Mouse (Mus musculus) testis, adult 2 months (tissue): ENCODE measurements around the gene Dexi. TPM values are rescaled to one million over a fixed set of nuclear protein-coding genes. Genes with fewer than 3 reads are reported as not detected.

Experiments used
- H3K27ac ChIP-seq: fragments of 200-500 bp; 2 replicates; pipeline ENCODE4 v1.5.1; 2012; ENCODE audit warnings: low read depth, low read length; ENCODE audit not compliant: control insufficient read depth, insufficient read depth
- H3K27me3 ChIP-seq: fragments of 200-500 bp; 2 replicates; pipeline ENCODE4 v1.6.1; 2012; ENCODE audit warnings: mild to moderate bottlenecking, low read length, moderate library complexity; ENCODE audit not compliant: control insufficient read depth, insufficient read depth
- H3K36me3 ChIP-seq: fragments of 200-500 bp; 2 replicates; pipeline ENCODE4 v1.6.1; 2012; ENCODE audit warnings: mild to moderate bottlenecking, low read length; ENCODE audit not compliant: control insufficient read depth, insufficient read depth
- H3K4me1 ChIP-seq: fragments of 200-500 bp; 2 replicates; pipeline ENCODE4 v1.6.1; 2012; ENCODE audit warnings: low read length; ENCODE audit not compliant: control insufficient read depth, insufficient read depth
- H3K4me3 ChIP-seq: fragments of 200-500 bp; 2 replicates; pipeline ENCODE4 v1.5.1; 2012; ENCODE audit warnings: low read depth, mild to moderate bottlenecking, low read length, moderate library complexity, mixed read lengths; ENCODE audit not compliant: control insufficient read depth
- CTCF ChIP-seq: fragments of 200-500 bp; IDR thresholded peaks from 2 replicates; pipeline ENCODE4 v1.5.1; 2012; ENCODE audit warnings: low read depth, mild to moderate bottlenecking, inconsistent platforms, low read length, moderate library complexity; ENCODE audit not compliant: control insufficient read depth, insufficient read depth, insufficient replicate concordance
- POLR2A ChIP-seq: fragments of 200-500 bp; IDR thresholded peaks from 2 replicates; pipeline ENCODE4 v1.6.1; 2012; ENCODE audit warnings: low read depth, mild to moderate bottlenecking, inconsistent platforms, low read length, moderate library complexity; ENCODE audit not compliant: control insufficient read depth
- polyA plus RNA-seq: library from polyadenylated mRNA; depleted of rRNA; stranded (reverse); fragments of >200 nt; gene quantifications from 2 replicates; pipeline ENCODE4 v1.2.3, GENCODE M21; 2012

Gene Dexi
- polyA plus RNA-seq, 1 experiment: 16.4 TPM

GRCm38 (mm10) chr16:10551592-10551991, 8.7 kb upstream of the Dexi start:
- Histone ChIP-seq H3K36me3 (no peaks in the 10 kb centered on the region), H3K27ac (no peak overlapping the region), H3K27me3 (no peaks in the 10 kb centered on the region), H3K4me3 (no peak overlapping the region), H3K4me1 (no peaks in the 10 kb centered on the region)
- TF ChIP-seq POLR2A (no peak), CTCF (no peak)

- TF ChIP-seq POLR2A (no peak), CTCF (no peak)
- H3K4me3 ChIP-seq: no peak overlapping the region
Measured at GRCm38 (mm10) chr16:10549600-10549999, 6.7 kb upstream of the Dexi start.

GRCm38 (mm10) chr16:10548938-10549337, 6.1 kb upstream of the Dexi start:
- TF ChIP-seq CTCF (no peak), POLR2A (no peak)
- H3K4me1 ChIP-seq: peaks cover 3% of the 10 kb centered on the region
- H3K27me3 ChIP-seq: no peaks in the 10 kb centered on the region
- H3K36me3 ChIP-seq: no peaks in the 10 kb centered on the region
- H3K4me3 ChIP-seq: no peak overlapping the region
- H3K27ac ChIP-seq: no peak overlapping the region

More at GRCm38 (mm10) chr16:10549600-10549999, 6.7 kb upstream of the Dexi start:
- Histone ChIP-seq H3K36me3 (no peaks in the 10 kb centered on the region), H3K27ac (no peak overlapping the region), H3K4me1 (peaks cover 3% of the 10 kb centered on the region), H3K27me3 (no peaks in the 10 kb centered on the region)

DNA sequence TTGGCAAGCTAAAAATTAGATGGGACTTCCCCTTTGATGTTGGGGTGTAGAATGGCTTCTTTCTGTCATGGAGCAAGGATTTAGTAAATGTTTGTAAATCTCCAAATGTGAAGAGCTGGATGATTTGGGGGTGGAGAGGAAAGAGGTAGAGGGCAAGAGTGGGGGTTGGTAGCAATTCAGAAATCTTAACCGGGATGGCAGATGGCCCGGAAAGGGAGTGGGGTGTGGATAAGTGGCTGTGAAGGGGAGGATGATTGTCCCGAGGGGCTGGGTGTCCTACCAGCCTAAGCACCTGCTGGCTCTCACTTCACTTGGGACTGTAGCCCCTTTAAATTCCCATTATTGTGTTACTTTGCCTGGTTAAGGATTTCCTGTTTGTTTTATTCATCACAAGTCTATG, 4.0 kb upstream of the Dexi start:
- no peaks in the 10 kb centered on the region for H3K27me3 ChIP-seq
- no peak overlapping the region for H3K4me3 ChIP-seq
- no peak overlapping the region for H3K27ac ChIP-seq
- H3K36me3 ChIP-seq: no peaks in the 10 kb centered on the region
- no peak for TF ChIP-seq CTCF
- peaks cover 7% of the 10 kb centered on the region for H3K4me1 ChIP-seq

DNA sequence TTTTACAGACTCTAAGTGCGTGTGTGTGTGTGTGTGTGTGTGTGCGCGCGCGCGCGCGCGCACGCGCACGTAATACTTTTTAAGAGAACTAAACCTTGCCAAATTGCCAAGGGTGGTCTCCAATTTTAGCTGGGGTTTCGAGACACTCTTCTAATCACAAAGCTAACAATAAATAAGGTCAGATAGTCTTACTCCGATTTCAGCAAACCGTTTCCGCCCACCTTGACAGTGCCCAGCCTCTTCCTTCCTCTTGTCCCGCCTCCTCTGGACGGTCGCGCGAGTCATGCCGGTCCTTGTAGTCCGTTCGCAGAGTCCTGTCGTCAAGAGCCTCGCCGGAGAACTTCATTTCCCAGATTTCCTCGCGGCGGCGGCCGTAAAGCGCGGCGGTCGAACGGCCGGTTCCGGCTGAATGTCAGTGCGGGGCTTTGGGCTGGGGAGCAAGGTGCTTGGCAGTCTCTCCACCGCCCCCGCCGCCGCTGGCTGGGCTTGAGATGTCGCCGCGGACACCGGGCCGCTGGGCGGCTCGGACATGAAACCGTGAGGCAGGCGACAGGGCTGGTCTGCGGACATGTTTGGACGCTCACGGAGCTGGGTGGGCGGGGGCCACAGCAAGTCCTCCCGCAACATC, 2.3 kb upstream of the Dexi start, which contains the start of gene Clec16a:
Gene Clec16a (plus strand): TSS at position 345 of the 628 bp plus-strand sequence.
- no peaks in the 10 kb centered on the region for H3K27me3 ChIP-seq
- TF ChIP-seq POLR2A (peak; percentile 72), CTCF (no peak)
- peak within 1 kb of the TSS; percentile 100 for H3K4me3 ChIP-seq
- H3K4me1 ChIP-seq: peaks cover 7% of the 10 kb centered on the region
- peak within 1 kb of the TSS; percentile 90 for H3K27ac ChIP-seq
- H3K36me3 ChIP-seq: no peaks in the 10 kb centered on the region

DNA sequence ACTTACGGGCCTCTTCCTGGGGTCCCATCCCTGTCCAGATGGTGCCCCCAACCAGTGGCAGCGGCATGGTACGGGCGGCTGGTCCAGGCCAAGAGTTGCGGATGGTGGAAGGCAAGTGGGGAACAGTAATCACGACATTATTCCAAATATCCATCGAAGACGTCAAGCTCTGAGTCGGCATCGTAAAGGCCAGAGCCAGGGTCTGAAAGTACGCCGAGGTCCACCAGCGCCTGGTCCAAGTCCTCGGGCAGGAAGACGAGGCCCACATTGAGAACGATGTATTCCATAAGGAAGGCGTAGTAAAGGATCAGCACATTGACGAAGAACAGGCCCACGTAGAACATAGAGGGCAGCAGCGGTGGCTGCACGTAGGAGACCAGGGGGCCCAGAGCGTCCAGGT, 588 bp downstream of the Dexi start:
- no peaks in the 10 kb centered on the region for H3K36me3 ChIP-seq
- no peaks in the 10 kb centered on the region for H3K27me3 ChIP-seq
- TF ChIP-seq CTCF: no peak
- peak overlapping the region; percentile 78 for H3K4me3 ChIP-seq
- H3K27ac ChIP-seq: no peak overlapping the region; the same call in 1 of the 2 replicates
- H3K4me1 ChIP-seq: peaks cover 7% of the 10 kb centered on the region

DNA sequence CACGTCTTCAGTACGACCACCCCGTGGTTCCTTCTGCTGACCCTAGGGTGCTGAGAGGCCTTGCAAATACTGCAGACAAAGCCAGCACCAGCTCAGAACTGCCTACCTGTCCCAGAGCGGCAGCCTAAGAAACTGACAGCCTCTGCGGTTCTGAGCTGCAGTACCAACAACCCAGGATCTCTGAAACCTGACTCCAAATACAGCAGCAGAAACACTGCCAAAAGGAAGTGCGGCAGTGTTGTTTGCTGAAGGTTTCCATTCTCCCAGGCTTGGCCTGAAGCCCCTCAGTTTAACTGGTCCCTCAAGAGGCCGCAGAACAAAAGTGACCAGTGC, 1.3 kb downstream of the Dexi start:
- H3K4me3 ChIP-seq: peak overlapping the region; percentile 10; the same call in 1 of the 2 replicates
- no peaks in the 10 kb centered on the region for H3K36me3 ChIP-seq
- H3K27me3 ChIP-seq: no peaks in the 10 kb centered on the region
- no peak overlapping the region for H3K27ac ChIP-seq
- H3K4me1 ChIP-seq: peaks cover 7% of the 10 kb centered on the region
- TF ChIP-seq POLR2A (no peak), CTCF (no peak)
